In genomic region chr9:76252544-76252943, GRCm38 (mm10) we compare ENCODE assay signal across 31 mouse cellular contexts. TPM values are rescaled to one million over a fixed set of nuclear protein-coding genes. Genes with fewer than 3 reads are reported as not detected.
"Had no signal": no experiment of that assay in that cellular context is flagged by ENCODE, and none has a peak within 500 bp of the region (broad histone marks: within the 10 kb centered on the region; RNA-seq: fewer than 3 reads in every experiment).

No protein-coding gene starts in this region.

- H3K4me1 ChIP-seq: heart, embryonic 10.5 days; heart, embryonic 13.5 days; heart, embryonic 15.5 days; hindbrain, embryonic 13.5 days; hindbrain, embryonic 15.5 days; kidney, embryonic 15.5 days; limb, embryonic 13.5 days; limb, embryonic 15.5 days had no signal

- ATAC-seq: forebrain, postnatal 0 days; hindbrain, postnatal 0 days; intestine, embryonic 16.5 days had no signal

- H3K9ac ChIP-seq: forebrain, postnatal 0 days; heart, embryonic 13.5 days; heart, embryonic 15.5 days; hindbrain, embryonic 13.5 days; hindbrain, embryonic 15.5 days; kidney, embryonic 15.5 days; limb, embryonic 13.5 days; limb, embryonic 15.5 days had no signal

- DNase-seq: forebrain, postnatal 0 days; gastrocnemius, postnatal 14 days; gastrocnemius, postnatal 36 days; heart, adult 18-20 months; heart, postnatal 14 days; heart, postnatal 36 days; kidney, adult 11 months; kidney, adult 2 months; kidney, adult 9 months; kidney, postnatal 14 days; kidney, postnatal 36 days; layer of hippocampus, adult 9-11 months; layer of hippocampus, postnatal 36 days; left cerebral cortex, postnatal 4 days had no signal

- H3K4me3 ChIP-seq: heart, embryonic 10.5 days; heart, embryonic 13.5 days; heart, embryonic 15.5 days; hindbrain, embryonic 13.5 days; hindbrain, embryonic 15.5 days; kidney, embryonic 15.5 days; limb, embryonic 13.5 days; limb, embryonic 15.5 days had no signal

- H3K4me2 ChIP-seq: heart, embryonic 13.5 days; heart, embryonic 15.5 days; hindbrain, embryonic 13.5 days; hindbrain, embryonic 15.5 days; kidney, embryonic 15.5 days; limb, embryonic 13.5 days; limb, embryonic 15.5 days had no signal

- H3K9me3 ChIP-seq: heart, embryonic 10.5 days; heart, embryonic 13.5 days; heart, embryonic 15.5 days; hindbrain, embryonic 13.5 days; hindbrain, embryonic 15.5 days; kidney, embryonic 15.5 days; limb, embryonic 13.5 days; limb, embryonic 15.5 days had no signal

- H3K36me3 ChIP-seq: heart, embryonic 10.5 days; heart, embryonic 13.5 days; heart, embryonic 15.5 days; hindbrain, embryonic 13.5 days; hindbrain, embryonic 15.5 days; kidney, embryonic 15.5 days; limb, embryonic 13.5 days; limb, embryonic 15.5 days had no signal

- H3K27ac ChIP-seq: heart, embryonic 10.5 days; heart, embryonic 13.5 days; heart, embryonic 15.5 days; hindbrain, embryonic 13.5 days; hindbrain, embryonic 15.5 days; hindbrain, postnatal 0 days; kidney, embryonic 15.5 days; kidney, postnatal 0 days; limb, embryonic 13.5 days; limb, embryonic 15.5 days had no signal

- H3K27me3 ChIP-seq: heart, embryonic 13.5 days; heart, embryonic 15.5 days; hindbrain, embryonic 13.5 days; hindbrain, embryonic 15.5 days; kidney, embryonic 15.5 days; limb, embryonic 13.5 days; limb, embryonic 15.5 days had no signal

RNA-seq across cellular contexts. Expression of gene Gfral, which starts 39.1 kb away (rescaled TPM):
- polyA plus RNA-seq: forebrain, postnatal 0 days; gonadal fat pad, adult 2 months; heart, embryonic 10.5 days; heart, embryonic 13.5 days; heart, embryonic 15.5 days; heart, postnatal 0 days; hindbrain, embryonic 11.5 days; hindbrain, embryonic 13.5 days; hindbrain, embryonic 15.5 days; hindbrain, postnatal 0 days; intestine, embryonic 14.5 days; intestine, embryonic 16.5 days; kidney, adult 2 months; kidney, embryonic 15.5 days; kidney, postnatal 0 days; large intestine, adult 2 months; limb, embryonic 11.5 days; limb, embryonic 13.5 days; limb, embryonic 15.5 days had no signal
